Mouse (Mus musculus): Measurements from ENCODE around the gene Terb2. TPM values are rescaled to one million over a fixed set of nuclear protein-coding genes. Genes with fewer than 3 reads are reported as not detected.

The Terb2 gene
- total RNA-seq, 4 experiments from 2014 or later, result not detected

DNA sequence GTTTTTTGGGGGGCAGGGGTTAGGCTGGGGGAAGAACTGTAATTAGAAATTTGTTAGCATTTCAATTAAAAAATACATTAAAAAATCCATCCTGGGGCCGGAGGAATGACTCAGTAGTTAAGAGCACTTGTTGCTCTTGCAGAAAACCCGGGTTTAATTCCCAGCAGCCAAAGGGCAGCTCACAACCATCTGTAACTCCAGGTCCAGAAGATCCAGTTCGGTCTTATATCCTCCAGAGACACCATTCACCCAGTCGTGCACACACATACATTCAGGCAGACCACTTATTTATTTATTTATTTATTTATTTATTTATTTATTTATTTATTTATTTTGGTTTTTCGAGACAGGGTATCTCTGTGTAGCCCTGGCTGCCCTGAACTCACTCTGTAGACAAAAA, 47.3 kb downstream of the Terb2 start:
- DNase-seq (ENCODE audit: low spot score in 2 of 2), result no peak

DNA sequence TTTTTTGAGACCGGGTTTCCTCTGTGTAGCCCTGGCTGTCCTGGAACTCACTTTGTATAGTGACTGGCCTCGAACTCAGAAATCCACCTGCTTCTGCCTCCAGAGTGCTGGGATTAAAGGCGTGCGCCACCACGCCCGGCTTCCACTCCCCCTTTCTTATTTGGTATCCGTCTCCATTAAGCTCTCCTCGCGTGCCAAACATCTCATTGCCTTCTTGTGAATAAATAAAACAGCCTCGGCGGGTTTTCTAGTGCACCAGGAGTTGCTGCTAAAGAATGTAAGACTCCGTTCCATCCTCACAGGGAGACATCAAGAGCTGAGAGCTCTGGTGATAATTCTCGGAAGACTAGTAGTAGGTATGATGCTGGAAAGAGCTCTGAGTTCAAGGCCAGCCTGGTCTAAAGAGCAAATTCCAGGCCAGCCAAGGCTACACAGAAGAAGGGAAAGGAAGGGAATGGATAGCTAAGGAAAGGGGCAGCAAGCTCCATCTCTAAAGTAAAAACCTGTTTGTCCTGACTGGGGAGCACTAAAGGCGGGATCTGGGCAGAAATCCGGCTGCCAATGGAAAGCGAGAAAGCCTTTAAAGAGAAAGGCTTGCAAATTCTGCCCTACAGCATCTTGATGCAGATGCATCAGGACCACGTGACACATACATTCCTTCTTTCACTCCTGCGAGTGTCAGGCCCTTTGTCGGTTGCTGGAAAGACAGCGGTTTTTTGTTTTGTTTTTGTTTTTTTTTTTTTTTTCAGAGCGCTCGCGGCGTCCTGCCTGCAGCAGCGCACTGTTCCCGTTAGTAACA, 47.9 kb downstream of the Terb2 start:
- DNase-seq (ENCODE audit: low spot score in 2 of 2), result peak; percentile 9 to 19

GRCm38 (mm10) chr2:122234611-122235288, 48.7 kb downstream of the Terb2 start, which contains the start of gene Sord:
Gene Sord (plus strand): TSS chr2:122234749.
- DNase-seq (ENCODE audit: low spot score in 2 of 2), result peak; percentile 48 to 55

GRCm38 (mm10) chr2:122235425-122235824, 49.4 kb downstream of the Terb2 start:
- no peak for DNase-seq (ENCODE audit: low spot score in 2 of 2)

GRCm38 (mm10) chr2:122236321-122236720, 50.2 kb downstream of the Terb2 start:
- DNase-seq (ENCODE audit: low spot score in 2 of 2), result no peak

DNA sequence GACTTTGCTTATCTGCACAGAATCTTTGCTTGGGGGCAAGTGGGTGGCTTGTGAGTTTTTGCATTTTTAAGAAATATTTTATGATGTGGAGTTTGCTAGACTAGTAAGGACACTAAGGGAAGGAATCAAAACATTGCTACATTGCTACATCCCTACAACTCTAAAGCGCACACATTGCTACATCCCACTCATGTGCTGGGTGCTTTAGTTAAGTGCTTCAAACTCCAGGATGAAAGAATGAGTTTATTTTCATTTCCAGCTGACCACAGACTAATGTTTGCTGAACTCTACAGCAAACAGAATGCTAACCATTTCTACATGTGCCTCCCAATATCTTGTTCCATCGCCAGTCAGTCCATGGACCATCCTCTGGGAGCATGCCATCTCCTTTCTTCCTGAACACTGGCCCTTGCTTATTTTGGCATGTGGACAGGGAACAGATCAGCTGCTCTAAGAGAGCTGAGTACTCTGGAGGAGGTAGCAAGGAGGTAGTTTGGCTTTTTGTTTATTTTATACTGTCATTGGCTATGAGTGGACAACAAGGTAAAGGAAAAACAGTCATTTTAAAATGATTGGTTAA, 51.9 kb downstream of the Terb2 start:
- no peak for DNase-seq (ENCODE audit: low spot score in 2 of 2)

- no peak for DNase-seq (ENCODE audit: low spot score in 2 of 2)
Measured at GRCm38 (mm10) chr2:122240735-122241134, 54.7 kb downstream of the Terb2 start.

- DNase-seq (ENCODE audit: low spot score in 2 of 2), result no peak
Measured at GRCm38 (mm10) chr2:122241226-122241625, 55.2 kb downstream of the Terb2 start.

DNA sequence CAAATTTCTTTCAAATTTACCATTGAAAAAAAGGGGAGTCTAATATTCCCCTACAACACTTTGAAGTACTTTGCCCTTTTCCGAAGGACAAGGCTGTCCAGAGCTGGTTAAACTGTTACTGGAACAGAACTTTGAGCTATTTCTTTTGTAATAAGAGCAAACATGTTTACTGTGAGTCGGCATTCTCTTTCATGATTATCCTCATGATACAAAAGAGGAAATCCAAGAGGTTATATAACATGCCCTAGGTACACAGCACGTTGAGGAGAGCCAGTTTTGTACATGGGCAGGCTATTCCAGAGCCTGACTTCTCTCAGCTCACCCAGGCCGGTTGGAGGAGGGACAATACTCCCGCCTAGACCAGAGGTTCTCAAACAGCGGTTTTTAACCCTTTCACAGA, 55.9 kb downstream of the Terb2 start:
- no peak for DNase-seq (ENCODE audit: low spot score in 2 of 2)

DNA sequence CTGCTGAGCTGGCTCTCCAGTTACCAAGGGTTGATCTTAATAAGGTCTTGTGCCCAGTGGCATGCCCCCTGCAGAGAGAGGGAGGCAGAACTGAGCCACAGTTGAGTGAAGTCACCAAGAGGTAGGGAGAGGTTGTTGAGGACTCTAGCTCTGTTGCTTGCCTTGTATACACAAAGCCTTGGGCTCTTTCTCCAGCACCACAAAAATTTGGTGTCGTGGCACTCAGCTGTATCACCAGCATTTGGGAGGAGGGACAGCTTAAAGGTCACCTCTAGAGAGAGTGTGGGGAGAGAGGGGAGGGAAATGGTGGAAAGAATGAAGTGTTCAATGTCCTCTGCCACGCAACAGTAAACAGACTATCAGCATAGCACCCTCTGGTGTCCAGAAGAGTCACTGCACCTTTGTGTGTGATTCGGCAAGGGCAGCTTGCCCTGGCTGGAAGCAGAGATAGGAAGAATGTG, 57.6 kb downstream of the Terb2 start:
- DNase-seq (ENCODE audit: low spot score in 2 of 2), result peak; percentile 66 to 83

DNA sequence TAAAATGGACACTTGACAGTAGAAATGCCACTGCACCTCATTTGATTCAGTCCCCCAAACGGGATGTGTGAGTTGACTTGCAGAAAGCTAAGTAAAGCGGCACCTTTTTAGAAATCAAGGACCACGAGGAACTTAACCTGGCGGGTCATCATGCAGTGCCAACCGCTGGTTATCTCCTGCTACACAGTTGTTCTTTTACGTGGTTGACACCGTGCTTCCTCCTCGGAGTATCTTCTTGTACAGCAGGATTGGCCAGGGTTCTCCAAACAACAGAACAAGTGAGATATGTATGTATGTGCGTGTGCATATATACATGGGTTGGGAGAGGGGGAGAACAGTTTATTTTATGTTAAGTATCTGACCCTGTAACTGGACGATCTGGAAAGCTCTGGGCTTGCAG, 61.7 kb downstream of the Terb2 start:
- no peak for DNase-seq (ENCODE audit: low spot score in 2 of 2)

DNA sequence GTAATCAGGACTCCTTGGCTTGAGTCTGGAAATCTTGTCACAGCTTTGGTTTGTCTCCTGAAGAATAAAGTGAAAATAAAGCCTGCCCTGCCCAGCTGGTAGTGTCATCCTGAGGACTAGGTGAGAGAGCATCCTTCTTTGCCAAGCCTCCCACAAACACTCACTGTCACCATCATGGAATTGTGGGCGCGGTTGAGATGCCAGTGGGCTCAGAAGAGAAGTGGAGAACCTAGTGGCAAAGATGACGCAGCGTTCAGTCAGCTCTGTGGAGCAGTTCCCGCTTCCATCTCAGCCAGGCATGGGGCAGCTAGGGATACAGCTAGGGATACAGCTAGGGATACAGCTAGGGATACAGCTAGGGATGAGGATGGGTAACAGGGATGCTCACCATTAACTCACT, 69.9 kb downstream of the Terb2 start:
- no peak for DNase-seq (ENCODE audit: low spot score in 2 of 2)

Other genes with a start within 250 kb of the Terb2 start
- 10 to 100 TPM; 28.5 to 37.2 (median 34.1) TPM for gene Ctdspl2, start 230.3 kb upstream of the Terb2 start, total RNA-seq (2022)
- gene Mageb3, start 230.2 kb upstream of the Terb2 start, total RNA-seq (2022), result under 1 TPM in 3 of 4 experiments, not detected in 1; 0.23 to 0.57 (median 0.35) TPM
- 10 to 100 TPM; 18.1 to 21.9 (median 18.7) TPM for gene Eif3j1, start 157.7 kb upstream of the Terb2 start, total RNA-seq (2022)
- 10 to 100 TPM; 15.2 to 19.3 (median 18.5) TPM for gene Spg11, start 67.9 kb upstream of the Terb2 start, total RNA-seq (2022)
- gene B2m, start 38.6 kb upstream of the Terb2 start, total RNA-seq (2022), result 100 to 1,000 TPM; 103 to 516 (median 252) TPM
- not detected for gene Trim69, start 25.6 kb upstream of the Terb2 start, total RNA-seq (2022)
- gene Patl2, start 83 bp upstream of the Terb2 start, total RNA-seq (2022), result under 1 TPM in 2 of 4 experiments, not detected in 2; 0.23 to 0.29 TPM
- gene Sord, start 48.5 kb downstream of the Terb2 start, total RNA-seq (2022), result 10 to 100 TPM; 18.3 to 23.9 (median 21.9) TPM
- under 1 TPM; 0.05 to 0.08 (median 0.06) TPM for gene Duox2, start 112.2 kb downstream of the Terb2 start, total RNA-seq (2022)
- gene Duoxa2, start 112.6 kb downstream of the Terb2 start, total RNA-seq (2022), result not detected
- not detected for gene Duoxa1, start 127.5 kb downstream of the Terb2 start, total RNA-seq (2022)
- not detected for gene Duox1, start 129.4 kb downstream of the Terb2 start, total RNA-seq (2022)
- 10 to 100 TPM; 56.6 to 66.5 (median 61.5) TPM for gene Shf, start 182.9 kb downstream of the Terb2 start, total RNA-seq (2022)
- gene Slc28a2, start 240.2 kb downstream of the Terb2 start, total RNA-seq (2022), result 1 to 10 TPM in 1 of 4 experiments, under 1 TPM in 3; 0.19 to 1.3 (median 0.56) TPM